Mouse (Mus musculus) liver, adult 2 months (tissue): Measurements from ENCODE around the gene Cchcr1.

Experiments
- CTCF ChIP-seq: fragments of 200-500 bp; IDR thresholded peaks from 2 replicates; pipeline ENCODE4 v1.5.1; 2011; ENCODE audit warnings: low read depth, low read length, control low read depth
- POLR2A ChIP-seq: fragments of 200-500 bp; IDR thresholded peaks from 2 replicates; pipeline ENCODE4 v1.6.1; 2011; ENCODE audit warnings: low read length, control low read depth; ENCODE audit not compliant: insufficient read depth; ENCODE audit errors: extremely low read depth

- no peak for TF ChIP-seq POLR2A
- no peak for TF ChIP-seq CTCF
Measured at GRCm38 (mm10) chr17:35556186-35556765, 39.4 kb downstream of the Cchcr1 start.
